In the genomic region with DNA sequence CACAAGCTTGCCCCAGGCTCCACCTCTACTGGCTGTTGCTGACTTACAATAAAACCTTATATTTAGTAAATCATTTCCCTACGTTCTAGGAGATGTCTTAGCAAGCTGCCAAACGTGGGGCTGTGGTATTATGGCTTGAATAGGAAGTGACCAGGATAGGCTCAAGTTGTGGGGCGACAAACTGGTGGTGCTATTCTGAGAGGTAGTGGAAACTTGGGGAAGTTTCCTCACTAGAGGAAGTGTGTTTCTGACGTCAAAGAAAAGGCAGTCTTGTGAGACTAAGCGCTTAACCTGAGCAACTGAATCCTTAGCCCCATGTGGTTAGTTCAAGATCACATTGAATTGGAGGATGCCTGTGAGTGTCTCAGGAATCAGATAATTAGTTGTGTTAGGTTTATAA, we compare ENCODE assay signal across 32 mouse cellular contexts. TPM values are rescaled to one million over a fixed set of nuclear protein-coding genes. Genes with fewer than 3 reads are reported as not detected.
A peak's percentile ranks its signal among the peaks of the same experiment; 100 is the strongest.
DNase-seq lines count a peak whose midpoint lies in the region; ATAC-seq and TF ChIP-seq lines count a peak whose summit lies in the region.
"Had no signal": no experiment of that assay in that cellular context is flagged by ENCODE, and none has a peak within 500 bp of the region (broad histone marks: within the 10 kb centered on the region; RNA-seq: fewer than 3 reads in every experiment).

No protein-coding gene starts in this region.

- no peak for TF ChIP-seq CTCF in spleen, adult 2 months (IDR thresholded peaks at IDR 0.05; ENCODE audit: extremely low read depth, insufficient read depth, insufficient read length, insufficient replicate concordance)

- H3K27me3 ChIP-seq in spleen, adult 2 months (ENCODE audit: control insufficient read depth, insufficient read depth, low read length) = no peaks in the 10 kb centered on the region
- 0 out of 2 replicates have a peak, but pooled peaks cover 2% of the 10 kb centered on the region for H3K27me3 ChIP-seq in splenic B cell, adult 2 months (ENCODE audit: control insufficient read depth, insufficient read depth, low read length, poor library complexity, severe bottlenecking)
- no peaks in the 10 kb centered on the region for H3K27me3 ChIP-seq in hindbrain, embryonic 16.5 days (replicated peaks; ENCODE audit: control insufficient read depth, insufficient read depth, low read length)
- H3K27me3 ChIP-seq: embryonic facial prominence, embryonic 12.5 days; hindbrain, embryonic 15.5 days; limb, embryonic 13.5 days; neural tube, embryonic 13.5 days had no signal

- no peaks in the 10 kb centered on the region for H3K9me3 ChIP-seq in hindbrain, embryonic 16.5 days (ENCODE audit: control insufficient read depth, low read length)
- H3K9me3 ChIP-seq: embryonic facial prominence, embryonic 12.5 days; hindbrain, embryonic 15.5 days; limb, embryonic 13.5 days; liver, embryonic 13.5 days; neural tube, embryonic 13.5 days had no signal

- H3K4me1 ChIP-seq in spleen, adult 2 months (ENCODE audit: control insufficient read depth, insufficient read depth, insufficient read length) = peaks cover 6% of the 10 kb centered on the region
- H3K4me1 ChIP-seq in hindbrain, embryonic 16.5 days (ENCODE audit: control insufficient read depth, insufficient read depth, low read depth, low read length) = peaks cover 3% of the 10 kb centered on the region; the same call in 1 of the 2 replicates
- H3K4me1 ChIP-seq: embryonic facial prominence, embryonic 12.5 days; limb, embryonic 13.5 days; liver, embryonic 13.5 days; neural tube, embryonic 13.5 days had no signal

- H3K4me3 ChIP-seq in spleen, adult 2 months (ENCODE audit: extremely low read depth, insufficient read depth, insufficient read length) = no peak overlapping the region
- no peak overlapping the region for H3K4me3 ChIP-seq in hindbrain, embryonic 16.5 days (ENCODE audit: low read length)
- H3K4me3 ChIP-seq: embryonic facial prominence, embryonic 12.5 days; gastrocnemius, adult 2 months; hindbrain, embryonic 15.5 days; limb, embryonic 13.5 days; liver, embryonic 13.5 days; neural tube, embryonic 13.5 days had no signal

- no peak overlapping the region for H3K9ac ChIP-seq in hindbrain, embryonic 16.5 days (ENCODE audit: low read depth, low read length)
- H3K9ac ChIP-seq: embryonic facial prominence, embryonic 12.5 days; hindbrain, embryonic 15.5 days; limb, embryonic 13.5 days; liver, embryonic 13.5 days; lung, embryonic 14.5 days; neural tube, embryonic 13.5 days had no signal

- H3K27ac ChIP-seq in spleen, adult 2 months (ENCODE audit: insufficient read depth, low read length) = peak overlapping the region; percentile 17; the same call in 1 of the 2 replicates
- no peak overlapping the region for H3K27ac ChIP-seq in hindbrain, embryonic 16.5 days (ENCODE audit: low read depth, low read length)
- H3K27ac ChIP-seq: embryonic facial prominence, embryonic 12.5 days; gastrocnemius, adult 2 months; hindbrain, embryonic 15.5 days; kidney, postnatal 0 days; limb, embryonic 13.5 days; liver, embryonic 13.5 days; neural tube, embryonic 13.5 days had no signal

- H3K36me3 ChIP-seq in spleen, adult 2 months (ENCODE audit: control insufficient read depth, insufficient read depth, low read length) = no peaks in the 10 kb centered on the region
- no peaks in the 10 kb centered on the region for H3K36me3 ChIP-seq in splenic B cell, adult 2 months (ENCODE audit: control insufficient read depth, insufficient read depth, low read length, poor library complexity, severe bottlenecking)
- no peaks in the 10 kb centered on the region for H3K36me3 ChIP-seq in hindbrain, embryonic 16.5 days (ENCODE audit: control insufficient read depth, insufficient read depth, low read length)
- H3K36me3 ChIP-seq: embryonic facial prominence, embryonic 12.5 days; G1E; hindbrain, embryonic 15.5 days; limb, embryonic 13.5 days; liver, embryonic 13.5 days; neural tube, embryonic 13.5 days had no signal

- peak; percentile 53 for ATAC-seq in CD4-positive, CD25-positive, alpha-beta regulatory T cell, adult 4 months
- ATAC-seq in hindbrain, embryonic 16.5 days = no peak
- ATAC-seq: Patski had no signal

- DNase-seq in spleen, adult 2 months (ENCODE audit: low read depth in 1 of 2, low spot score in 2 of 2) = peak; percentile 32 to 86
- DNase-seq in spleen, postnatal 4 days (ENCODE audit: low spot score in 2 of 2) = no peak
- DNase-seq in induced T-regulatory cell, adult 2 months (ENCODE audit: low read depth) = peak; percentile 64
- DNase-seq in splenic B cell, adult 2 months (ENCODE audit: low read depth, low spot score) = peak; percentile 92
- DNase-seq in c-Kit-positive CD71-positive TER-119-positive erythroid progenitor cells, embryonic 14.5 days (ENCODE audit: low spot score) = no peak
- DNase-seq in kidney, adult 18-20 months = no peak
- DNase-seq: adrenal gland, adult 2 months; cerebellum, adult 18-20 months; cerebellum, postnatal 14 days; gastrocnemius, adult 2 months; kidney, adult 11 months; layer of hippocampus, postnatal 36 days; liver, embryonic 13.5 days; lung, embryonic 14.5 days; lung, postnatal 36 days; midbrain, embryonic 14.5 days; thymus, postnatal 36 days had no signal

- 13% methylated on average over 5 of the region's 5 CpGs for WGBS in spleen, adult 2 months
- 74% methylated on average over 5 of the region's 5 CpGs for WGBS in hindbrain, embryonic 16.5 days

- no peak for TF ChIP-seq POLR2A in spleen, adult 2 months (IDR thresholded peaks at IDR 0.05; ENCODE audit: low read depth, low read length)

- H3K4me2 ChIP-seq in hindbrain, embryonic 16.5 days (ENCODE audit: low read length) = no peak overlapping the region
- H3K4me2 ChIP-seq: embryonic facial prominence, embryonic 12.5 days; heart, embryonic 11.5 days; hindbrain, embryonic 15.5 days; limb, embryonic 13.5 days; liver, embryonic 13.5 days; lung, embryonic 14.5 days; neural tube, embryonic 13.5 days had no signal

RNA-seq across cellular contexts. Expression of a gene that starts 4.6 kb away (rescaled TPM):
- 3.2 and 4.4 TPM in 2 replicates for polyA plus RNA-seq in spleen, adult 2 months (2012; rRNA removed)
- 10 to 100 TPM; 22.2 to 27.2 TPM for polyA plus RNA-seq in CD4-positive, CD25-positive, alpha-beta regulatory T cell, adult 4 months (2017; shearing (Covaris generic))
- 50.4 and 55.6 TPM in 2 replicates for polyA plus RNA-seq in hindbrain, embryonic 16.5 days (2015; fragmentation: Nextera tagmentation; extraction: Ambion mirVana)

RNA-seq across cellular contexts. Expression of a gene that starts 36.4 kb away (rescaled TPM):
- polyA plus RNA-seq in spleen, adult 2 months (2012; rRNA removed) = not detected in 2 replicates
- polyA plus RNA-seq in CD4-positive, CD25-positive, alpha-beta regulatory T cell, adult 4 months (2017; shearing (Covaris generic)) = not detected
- 1.4 and 2.0 TPM in 2 replicates for polyA plus RNA-seq in hindbrain, embryonic 16.5 days (2015; fragmentation: Nextera tagmentation; extraction: Ambion mirVana)
- polyA plus RNA-seq: adrenal gland, adult 2 months; embryonic facial prominence, embryonic 12.5 days; forebrain, embryonic 11.5 days; G1E; gonadal fat pad, adult 2 months; heart, embryonic 11.5 days; heart, postnatal 0 days; kidney, postnatal 0 days; large intestine, adult 2 months; limb, embryonic 13.5 days; liver, embryonic 13.5 days; lung, embryonic 14.5 days; midbrain, embryonic 14.5 days; Patski; stomach, embryonic 14.5 days had no signal

Comparison
In these comparisons a context has a peak if more than half of its experiments do, and no peak if none do; other contexts are left out.
1. DNase-seq: peak in spleen, adult 2 months (2 of 2), induced T-regulatory cell, adult 2 months (single experiment) and splenic B cell, adult 2 months (single experiment); none in spleen, postnatal 4 days (0 of 2), c-Kit-positive CD71-positive TER-119-positive erythroid progenitor cells, embryonic 14.5 days (single experiment) and kidney, adult 18-20 months (single experiment).